Mouse (Mus musculus) megakaryocyte progenitor cell, adult 5-6 weeks (primary cell): ENCODE measurements around the gene Rtp2. TPM values are rescaled to one million over a fixed set of nuclear protein-coding genes. Genes with fewer than 3 reads are reported as not detected.
A peak's percentile ranks its signal among the peaks of the same experiment; 100 is the strongest.

Source experiments
- ATAC-seq: replicated peaks from 2 replicates; pipeline ENCODE4 v1.8.0; 2016; ENCODE audit warnings: mild to moderate bottlenecking, moderate TSS enrichment, inconsistent platforms; ENCODE audit not compliant: poor library complexity
- total RNA-seq, 2 experiments: library from RNA; stranded (forward) in 1 of 2; stranded (reverse) in 1 of 2; fragments of 157-497, 149-512 nt in 1 of 2; fragments of 200-1000 nt in 1 of 2; gene quantifications; 2 replicates each; pipeline versions ENCODE4 v1.2.3 to v1.2.4; 2015 to 2017

Rtp2 gene
- total RNA-seq (2015) = not detected in 2 replicates
- not detected in 2 replicates for total RNA-seq (2017)

GRCm38 (mm10) chr16:23932294-23932693 is at the start of gene Rtp2:
Gene Rtp2 (minus strand): TSS chr16:23932394.
- ATAC-seq = no peak

- ATAC-seq = no peak
Observed at GRCm38 (mm10) chr16:23980991-23981720, 49.0 kb upstream of the Rtp2 start.

- ATAC-seq = no peak
Observed at GRCm38 (mm10) chr16:23980201-23980870, 48.1 kb upstream of the Rtp2 start.

GRCm38 (mm10) chr16:23979446-23979845 is 47.3 kb upstream of the Rtp2 start:
- no peak for ATAC-seq

- no peak for ATAC-seq
Observed at GRCm38 (mm10) chr16:23978495-23978894, 46.3 kb upstream of the Rtp2 start.

GRCm38 (mm10) chr16:23977732-23978131 is 45.5 kb upstream of the Rtp2 start:
- no peak for ATAC-seq

GRCm38 (mm10) chr16:23976196-23976595 is 44.0 kb upstream of the Rtp2 start:
- no peak; the same call in 1 of the 2 replicates for ATAC-seq

GRCm38 (mm10) chr16:23973635-23974367 is 41.6 kb upstream of the Rtp2 start:
- ATAC-seq = no peak

GRCm38 (mm10) chr16:23972901-23973300 is 40.7 kb upstream of the Rtp2 start:
- ATAC-seq = no peak

GRCm38 (mm10) chr16:23972126-23972740 is 40.0 kb upstream of the Rtp2 start:
- ATAC-seq = no peak

- ATAC-seq = no peak
Observed at GRCm38 (mm10) chr16:23969919-23970318, 37.7 kb upstream of the Rtp2 start.

- ATAC-seq = no peak
Observed at GRCm38 (mm10) chr16:23968888-23969287, 36.7 kb upstream of the Rtp2 start.

GRCm38 (mm10) chr16:23967301-23967700 is 35.1 kb upstream of the Rtp2 start:
- peak; percentile 55; the same call in 1 of the 2 replicates for ATAC-seq

- ATAC-seq = no peak
Observed at GRCm38 (mm10) chr16:23966066-23966465, 33.9 kb upstream of the Rtp2 start.

GRCm38 (mm10) chr16:23964706-23965367 is 32.6 kb upstream of the Rtp2 start:
- no peak for ATAC-seq

GRCm38 (mm10) chr16:23963896-23964668 is 31.9 kb upstream of the Rtp2 start:
- no peak for ATAC-seq

- ATAC-seq = peak; percentile 61
Observed at GRCm38 (mm10) chr16:23962401-23962800, 30.2 kb upstream of the Rtp2 start.

GRCm38 (mm10) chr16:23958938-23959337 is 26.7 kb upstream of the Rtp2 start:
- ATAC-seq = no peak

- no peak for ATAC-seq
Observed at GRCm38 (mm10) chr16:23953959-23954260, 21.7 kb upstream of the Rtp2 start.
